Comparison of ENCODE assay signal across 9 mouse cellular contexts in genomic region chr11:96622782-96623181, GRCm38 (mm10).
DNase-seq lines count a peak whose midpoint lies in the region; ATAC-seq and TF ChIP-seq lines count a peak whose summit lies in the region.
"Had no signal": no experiment of that assay in that cellular context is flagged by ENCODE, and none has a peak within 500 bp of the region (broad histone marks: within the 10 kb centered on the region; RNA-seq: fewer than 3 reads in every experiment).

No protein-coding gene starts in this region.

- no peak overlapping the region for H3K4me3 ChIP-seq in midbrain, postnatal 0 days (ENCODE audit: low read depth, low read length)
- no peak overlapping the region for H3K4me3 ChIP-seq in midbrain, embryonic 15.5 days
- no peak overlapping the region for H3K4me3 ChIP-seq in liver, embryonic 11.5 days (ENCODE audit: low read depth, low read length)
- H3K4me3 ChIP-seq: embryonic facial prominence, embryonic 13.5 days had no signal

- peaks cover 8% of the 10 kb centered on the region; the same call in 1 of the 2 replicates for H3K27me3 ChIP-seq in midbrain, postnatal 0 days (ENCODE audit: insufficient read depth, low read length)
- peaks cover 5% of the 10 kb centered on the region for H3K27me3 ChIP-seq in midbrain, embryonic 15.5 days (replicated peaks)
- peaks cover 8% of the 10 kb centered on the region; the same call in 1 of the 2 replicates for H3K27me3 ChIP-seq in liver, embryonic 11.5 days (replicated peaks; ENCODE audit: control insufficient read depth, insufficient read depth, low read length)

- peak; percentile 63 for DNase-seq in midbrain, postnatal 0 days (ENCODE audit: low spot score)
- peak; percentile 49 for DNase-seq in c-Kit-positive CD71-negative TER-119-negative erythroid progenitor cells, embryonic 14.5 days (ENCODE audit: low read depth)
- peak; percentile 51 for DNase-seq in liver, embryonic 11.5 days (ENCODE audit: low spot score)
- DNase-seq in retina, postnatal 1 day = peak; percentile 63
- no peak for DNase-seq in layer of hippocampus, adult 11-12 months (ENCODE audit: low spot score)

- H3K36me3 ChIP-seq in midbrain, postnatal 0 days (ENCODE audit: insufficient read depth, low read length) = no peaks in the 10 kb centered on the region
- no peaks in the 10 kb centered on the region for H3K36me3 ChIP-seq in midbrain, embryonic 15.5 days (replicated peaks)
- H3K36me3 ChIP-seq in liver, embryonic 11.5 days (ENCODE audit: control insufficient read depth, insufficient read depth, low read length) = no peaks in the 10 kb centered on the region
- H3K36me3 ChIP-seq: embryonic facial prominence, embryonic 13.5 days had no signal

- 19% methylated on average over 9 of the region's 9 CpGs for WGBS in midbrain, postnatal 0 days
- WGBS in midbrain, embryonic 15.5 days = 9% methylated on average over 9 of the region's 9 CpGs
- WGBS in liver, embryonic 11.5 days = 11% methylated on average over 9 of the region's 9 CpGs

- no peaks in the 10 kb centered on the region for H3K4me1 ChIP-seq in midbrain, postnatal 0 days (ENCODE audit: insufficient read depth, low read length)
- H3K4me1 ChIP-seq in midbrain, embryonic 15.5 days = peaks cover 17% of the 10 kb centered on the region
- H3K4me1 ChIP-seq in liver, embryonic 11.5 days (replicated peaks; ENCODE audit: control insufficient read depth, insufficient read depth, low read length) = no peaks in the 10 kb centered on the region

- no peaks in the 10 kb centered on the region for H3K9me3 ChIP-seq in midbrain, postnatal 0 days (ENCODE audit: low read length)
- no peaks in the 10 kb centered on the region for H3K9me3 ChIP-seq in midbrain, embryonic 15.5 days
- no peaks in the 10 kb centered on the region for H3K9me3 ChIP-seq in liver, embryonic 11.5 days (ENCODE audit: control insufficient read depth, low read length)
- H3K9me3 ChIP-seq: embryonic facial prominence, embryonic 13.5 days had no signal

- ATAC-seq in midbrain, postnatal 0 days (ENCODE audit: low FRiP score) = no peak
- ATAC-seq in midbrain, embryonic 15.5 days (replicated peaks) = no peak
- peak; percentile 63 to 86 for ATAC-seq in hematopoietic stem cell, adult 5-6 weeks (replicated peaks in 1 of 2; ENCODE audit: insufficient read depth in 1 of 2, low FRiP score in 2 of 2, low TSS enrichment in 1 of 2, low read depth in 1 of 2, poor library complexity in 2 of 2, severe bottlenecking in 2 of 2)
- no peak for ATAC-seq in liver, embryonic 11.5 days (replicated peaks; ENCODE audit: low FRiP score)
- no peak for ATAC-seq in cerebellum, adult (ENCODE audit: insufficient number of reproducible peaks, low FRiP score, low TSS enrichment)

- no peak overlapping the region for H3K4me2 ChIP-seq in midbrain, postnatal 0 days (ENCODE audit: low read depth, low read length, poor library complexity, severe bottlenecking)
- no peak overlapping the region for H3K4me2 ChIP-seq in midbrain, embryonic 15.5 days
- H3K4me2 ChIP-seq in liver, embryonic 11.5 days = peak overlapping the region; percentile 29
- H3K4me2 ChIP-seq: embryonic facial prominence, embryonic 13.5 days had no signal

- H3K27ac ChIP-seq in midbrain, postnatal 0 days (ENCODE audit: low read depth, low read length) = no peak overlapping the region
- no peak overlapping the region for H3K27ac ChIP-seq in midbrain, embryonic 15.5 days
- no peak overlapping the region for H3K27ac ChIP-seq in liver, embryonic 11.5 days (ENCODE audit: low read depth, low read length)
- H3K27ac ChIP-seq: embryonic facial prominence, embryonic 13.5 days had no signal

- H3K9ac ChIP-seq in midbrain, postnatal 0 days (replicated peaks; ENCODE audit: low read length, poor library complexity, severe bottlenecking) = no peak overlapping the region
- H3K9ac ChIP-seq in midbrain, embryonic 15.5 days = no peak overlapping the region
- no peak overlapping the region for H3K9ac ChIP-seq in liver, embryonic 11.5 days (ENCODE audit: low read depth, low read length)
- H3K9ac ChIP-seq: embryonic facial prominence, embryonic 13.5 days had no signal

- peak; percentile 36; the same call in 1 of the 2 replicates for TF ChIP-seq CTCF in midbrain, postnatal 0 days (IDR thresholded peaks at IDR 0.05)

Comparison
In these comparisons a context has a peak if more than half of its experiments do, and no peak if none do; other contexts are left out.
1. ATAC-seq: peak in hematopoietic stem cell, adult 5-6 weeks (2 of 2); none in midbrain, postnatal 0 days (single experiment), midbrain, embryonic 15.5 days (single experiment), liver, embryonic 11.5 days (single experiment) and cerebellum, adult (single experiment).